Mouse (Mus musculus) splenic B cell, adult 2 months (primary cell): ENCODE measurements around the gene Tmed6.

Experiments
- DNase-seq: peaks from one replicate; pipeline ENCODE4 v3.0.0-alpha.2; 2011; ENCODE audit warnings: low read depth, low spot score
- H3K27me3 ChIP-seq: 2 replicates; pipeline ENCODE4 v1.6.1; 2012; ENCODE audit warnings: mild to moderate bottlenecking, low read length, moderate library complexity, mixed read lengths; ENCODE audit not compliant: control insufficient read depth, poor library complexity, insufficient read depth, severe bottlenecking
- H3K36me3 ChIP-seq: 2 replicates; pipeline ENCODE4 v1.6.1; 2012; ENCODE audit warnings: mild to moderate bottlenecking, low read length, moderate library complexity, mixed read lengths; ENCODE audit not compliant: control insufficient read depth, poor library complexity, insufficient read depth, severe bottlenecking

Tmed6 gene

DNA sequence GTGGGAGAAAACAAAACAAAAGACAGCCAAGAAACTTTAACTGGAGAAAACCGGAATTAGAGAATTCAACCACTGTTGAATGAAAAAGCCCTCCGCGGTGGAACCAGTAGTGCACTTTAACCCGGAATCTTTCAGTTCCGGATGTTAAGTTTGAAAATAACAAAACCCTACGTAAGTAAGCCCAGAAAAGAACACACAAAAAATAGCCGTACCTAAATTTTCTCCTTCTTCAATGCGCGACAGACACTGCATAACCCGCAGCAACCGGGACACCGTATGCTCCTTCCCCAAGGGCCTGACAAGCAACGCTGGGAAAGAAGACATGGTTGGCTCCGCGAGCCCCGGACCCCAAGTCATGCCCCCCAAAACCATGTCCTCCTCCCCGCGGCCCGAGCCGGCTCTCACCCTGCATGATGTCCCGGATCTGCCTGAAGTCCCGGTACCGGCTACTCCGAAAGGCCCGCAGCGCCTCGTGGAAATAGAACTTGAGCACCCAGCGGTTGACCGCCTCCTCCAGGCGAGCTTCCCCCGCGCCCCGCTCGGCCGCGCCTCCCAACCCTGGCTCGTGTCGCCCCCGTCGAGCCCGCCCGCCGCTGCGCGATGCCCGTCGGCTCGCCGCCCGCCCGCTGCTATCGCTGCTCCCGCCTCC lies 30.4 kb upstream of the Tmed6 start:
- Histone ChIP-seq H3K36me3 (peaks cover 1% of the 10 kb centered on the region; the same call in 1 of the 2 replicates), H3K27me3 (no peaks in the 10 kb centered on the region)
- peak; percentile 56 for DNase-seq

DNA sequence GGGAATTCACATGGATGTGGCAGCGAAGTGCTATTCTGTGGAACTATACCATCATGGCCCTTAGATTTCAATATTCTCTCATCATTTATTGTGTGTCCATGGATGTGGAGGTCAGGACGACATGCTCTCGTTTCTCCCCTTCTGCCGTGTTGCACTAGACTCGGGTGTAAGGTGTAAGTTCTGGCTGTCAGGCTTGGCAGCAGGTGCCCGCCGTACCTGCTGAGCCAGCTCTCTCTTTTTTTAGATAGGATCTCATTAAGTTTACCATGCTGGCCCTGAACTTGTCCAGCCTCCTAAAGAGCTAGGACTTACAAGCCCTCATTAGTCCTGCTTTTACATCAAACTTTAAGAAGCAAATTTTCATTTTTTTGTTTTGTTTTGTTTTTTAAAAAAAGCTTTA lies 25.1 kb upstream of the Tmed6 start:
- no peak for DNase-seq
- peaks cover 1% of the 10 kb centered on the region; the same call in 1 of the 2 replicates for H3K36me3 ChIP-seq
- no peaks in the 10 kb centered on the region for H3K27me3 ChIP-seq

DNA sequence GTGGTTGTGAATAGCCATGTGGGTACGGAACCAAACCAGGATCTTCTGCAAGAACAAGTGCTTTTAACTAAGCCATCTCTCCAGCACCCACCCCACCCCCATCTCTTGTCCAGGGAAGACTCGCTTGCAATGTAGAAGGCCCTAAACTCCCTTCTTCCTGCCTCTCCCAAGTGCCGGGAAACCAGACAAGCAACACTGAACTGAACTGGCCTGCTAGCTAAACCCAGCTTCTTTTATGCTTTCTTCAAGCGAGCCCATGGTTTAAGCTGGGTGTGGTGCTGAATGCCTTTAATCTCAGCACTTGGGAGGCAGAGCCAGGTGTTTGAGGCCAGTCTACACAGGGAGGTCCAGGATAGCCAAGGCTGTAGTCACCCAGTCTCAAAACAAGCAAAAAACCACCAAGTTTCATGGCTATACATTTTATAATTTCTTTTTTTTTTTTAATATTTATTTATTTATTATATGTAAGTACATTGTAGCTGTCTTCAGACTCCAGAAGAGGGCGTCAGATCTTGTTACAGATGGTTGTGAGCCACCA lies 23.2 kb upstream of the Tmed6 start:
- no peak for DNase-seq
- Histone ChIP-seq H3K27me3 (no peaks in the 10 kb centered on the region), H3K36me3 (peaks cover 1% of the 10 kb centered on the region; the same call in 1 of the 2 replicates)

DNA sequence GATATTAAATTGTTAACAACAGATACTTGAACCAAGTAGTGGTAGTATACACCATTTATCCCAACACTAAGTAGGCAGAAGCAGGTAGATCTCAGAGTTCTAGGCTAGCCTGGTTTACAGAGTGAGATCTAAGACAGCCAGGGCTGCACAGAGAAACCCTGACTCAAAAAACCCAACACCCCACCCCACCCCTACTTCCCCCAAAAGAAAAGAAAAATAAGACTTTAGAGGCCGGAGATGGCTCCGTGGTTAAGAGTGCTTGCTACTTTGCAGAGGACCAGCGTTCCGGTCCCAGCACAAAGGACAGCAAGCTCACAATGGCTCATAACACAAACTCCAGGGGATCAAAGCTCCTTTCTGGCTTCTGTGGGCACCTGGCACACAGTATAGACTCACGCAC lies 20.6 kb upstream of the Tmed6 start:
- no peak for DNase-seq
- no peaks in the 10 kb centered on the region for H3K27me3 ChIP-seq
- peaks cover 5% of the 10 kb centered on the region; the same call in 1 of the 2 replicates for H3K36me3 ChIP-seq

DNA sequence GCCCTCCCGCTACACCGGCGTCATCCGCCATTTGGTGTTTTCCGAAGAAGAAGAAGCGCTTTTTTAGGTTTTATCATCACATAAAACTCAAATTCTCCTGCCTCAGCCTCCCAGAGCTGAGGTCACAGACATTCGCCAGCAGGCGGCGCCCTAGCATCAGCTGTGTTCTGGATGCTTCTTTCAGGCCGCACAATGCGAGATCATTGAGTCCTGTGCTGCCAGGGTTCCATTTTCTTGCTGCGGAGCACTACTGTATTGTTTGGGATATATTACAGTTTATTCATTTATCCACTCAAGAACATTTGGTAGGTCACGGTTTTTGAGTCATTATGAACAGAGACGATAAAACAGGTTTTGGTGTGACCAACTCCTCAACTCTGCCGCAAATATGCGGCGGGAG lies 19.9 kb upstream of the Tmed6 start:
- peaks cover 7% of the 10 kb centered on the region; the same call in 1 of the 2 replicates for H3K36me3 ChIP-seq
- peak; percentile 48 for DNase-seq
- no peaks in the 10 kb centered on the region for H3K27me3 ChIP-seq

DNA sequence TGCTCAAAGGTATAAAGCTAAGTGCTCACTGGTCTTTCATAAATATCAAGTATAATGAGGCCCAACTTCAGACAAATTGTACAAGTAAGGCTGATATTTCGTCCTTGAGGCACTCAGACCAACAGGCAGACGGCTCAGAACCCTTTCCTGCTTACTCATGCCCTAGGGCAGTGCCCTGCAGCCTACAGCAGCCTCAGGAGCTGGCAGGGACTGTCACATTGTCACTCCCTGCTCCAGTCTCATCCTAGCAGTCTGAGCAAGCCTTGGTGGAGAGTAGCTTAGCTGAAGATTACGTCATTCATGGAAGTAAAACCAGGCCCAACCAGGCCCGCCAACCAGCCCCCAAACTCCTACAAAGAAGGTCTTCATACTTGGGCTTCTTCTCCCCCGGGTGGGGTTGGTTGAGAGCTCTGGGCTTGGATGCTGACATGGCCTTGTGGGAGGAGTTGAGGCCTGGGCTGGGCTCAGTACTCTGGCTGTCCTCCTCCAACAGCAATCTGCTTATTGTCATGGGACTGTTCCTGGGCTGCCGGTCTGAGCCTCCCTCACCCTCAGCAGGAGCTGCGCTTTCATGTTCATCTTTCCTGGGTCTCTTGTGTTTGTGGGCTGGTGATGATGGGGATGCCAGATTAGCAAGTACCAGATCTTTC lies 10.9 kb upstream of the Tmed6 start:
- Histone ChIP-seq H3K27me3 (no peaks in the 10 kb centered on the region), H3K36me3 (peaks cover 7% of the 10 kb centered on the region)
- DNase-seq, result no peak

DNA sequence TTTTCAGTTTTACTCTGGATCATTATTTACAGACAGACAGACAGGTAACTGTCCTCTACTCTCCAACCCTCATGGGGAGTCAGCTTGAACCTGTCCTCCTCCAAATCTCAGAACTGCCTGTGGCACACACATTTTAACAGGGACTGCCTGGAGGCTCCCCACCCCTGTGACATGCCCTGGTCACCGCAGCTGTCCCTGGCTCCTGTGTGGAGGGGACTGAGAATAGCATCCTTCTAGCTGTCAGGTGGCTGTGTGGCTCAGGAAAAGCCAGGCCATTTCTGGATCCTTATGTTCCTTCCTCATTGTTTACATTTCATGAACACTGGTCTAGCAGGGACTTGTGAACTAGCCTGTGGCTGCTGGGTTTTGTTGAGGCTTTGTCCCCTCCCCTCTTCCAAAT lies 8.7 kb upstream of the Tmed6 start:
- no peak for DNase-seq
- peaks cover 2% of the 10 kb centered on the region for H3K36me3 ChIP-seq
- no peaks in the 10 kb centered on the region for H3K27me3 ChIP-seq

DNA sequence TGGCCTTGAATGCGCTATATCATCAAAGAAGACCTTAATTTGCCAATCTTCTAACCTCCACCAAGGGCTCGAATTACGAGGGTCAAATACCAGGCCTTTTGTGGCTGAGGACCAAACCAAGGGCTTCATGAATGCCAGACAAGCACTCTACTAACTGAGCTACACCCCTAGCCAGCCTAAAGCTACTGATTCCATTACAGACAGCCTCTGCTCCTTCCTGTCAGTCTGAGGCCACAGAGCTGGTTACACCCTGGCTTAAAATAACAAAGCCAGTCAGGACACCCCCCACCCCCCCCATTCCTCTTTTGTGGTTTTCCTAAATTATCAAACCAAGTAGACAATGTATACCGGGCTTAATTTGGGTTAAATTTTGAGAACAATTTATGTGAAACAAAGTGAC lies 8.3 kb upstream of the Tmed6 start:
- no peak for DNase-seq
- Histone ChIP-seq H3K36me3 (peaks cover 1% of the 10 kb centered on the region), H3K27me3 (no peaks in the 10 kb centered on the region)

DNA sequence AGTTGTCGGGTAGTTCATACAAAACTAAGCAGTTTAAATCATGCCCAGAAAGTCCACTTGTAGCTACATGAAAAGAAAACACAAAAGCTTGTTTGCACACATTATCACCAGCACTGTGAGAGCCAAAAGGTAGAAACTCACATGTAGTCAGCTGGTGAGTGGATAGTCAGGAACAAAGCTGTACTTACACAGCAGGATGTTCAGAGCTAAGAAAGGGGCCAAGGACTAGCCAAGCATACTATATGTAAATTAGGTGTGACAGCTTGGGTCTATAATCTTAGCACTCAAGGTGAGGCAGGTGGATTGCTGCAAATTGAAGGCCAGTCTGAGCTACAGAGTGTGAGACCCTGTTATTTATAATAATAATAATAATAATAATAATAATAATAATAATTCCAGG lies 2.8 kb downstream of the Tmed6 start:
- DNase-seq, result peak; percentile 62
- Histone ChIP-seq H3K27me3 (no peaks in the 10 kb centered on the region), H3K36me3 (no peaks in the 10 kb centered on the region)

DNA sequence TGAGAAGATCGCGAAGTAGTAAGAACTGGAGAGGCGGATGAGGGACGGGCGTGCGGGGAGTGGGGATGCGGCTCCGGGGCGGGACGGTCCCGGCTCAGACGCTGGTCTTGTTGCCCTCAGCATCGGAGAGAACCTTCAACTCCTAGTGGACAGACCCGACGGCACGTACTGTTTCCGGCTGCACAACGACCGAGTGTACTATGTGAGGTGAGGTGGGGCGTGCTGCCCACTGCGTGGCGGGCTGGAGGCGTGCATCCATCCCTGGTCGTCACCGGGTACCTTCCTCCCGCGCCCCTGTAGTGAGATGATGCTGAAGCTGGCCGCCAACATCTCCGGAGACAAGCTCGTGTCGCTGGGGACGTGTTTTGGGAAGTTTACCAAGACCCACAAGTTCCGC lies 8.5 kb downstream of the Tmed6 start:
- Histone ChIP-seq H3K27me3 (no peaks in the 10 kb centered on the region), H3K36me3 (peaks cover 4% of the 10 kb centered on the region)
- DNase-seq, result no peak

DNA sequence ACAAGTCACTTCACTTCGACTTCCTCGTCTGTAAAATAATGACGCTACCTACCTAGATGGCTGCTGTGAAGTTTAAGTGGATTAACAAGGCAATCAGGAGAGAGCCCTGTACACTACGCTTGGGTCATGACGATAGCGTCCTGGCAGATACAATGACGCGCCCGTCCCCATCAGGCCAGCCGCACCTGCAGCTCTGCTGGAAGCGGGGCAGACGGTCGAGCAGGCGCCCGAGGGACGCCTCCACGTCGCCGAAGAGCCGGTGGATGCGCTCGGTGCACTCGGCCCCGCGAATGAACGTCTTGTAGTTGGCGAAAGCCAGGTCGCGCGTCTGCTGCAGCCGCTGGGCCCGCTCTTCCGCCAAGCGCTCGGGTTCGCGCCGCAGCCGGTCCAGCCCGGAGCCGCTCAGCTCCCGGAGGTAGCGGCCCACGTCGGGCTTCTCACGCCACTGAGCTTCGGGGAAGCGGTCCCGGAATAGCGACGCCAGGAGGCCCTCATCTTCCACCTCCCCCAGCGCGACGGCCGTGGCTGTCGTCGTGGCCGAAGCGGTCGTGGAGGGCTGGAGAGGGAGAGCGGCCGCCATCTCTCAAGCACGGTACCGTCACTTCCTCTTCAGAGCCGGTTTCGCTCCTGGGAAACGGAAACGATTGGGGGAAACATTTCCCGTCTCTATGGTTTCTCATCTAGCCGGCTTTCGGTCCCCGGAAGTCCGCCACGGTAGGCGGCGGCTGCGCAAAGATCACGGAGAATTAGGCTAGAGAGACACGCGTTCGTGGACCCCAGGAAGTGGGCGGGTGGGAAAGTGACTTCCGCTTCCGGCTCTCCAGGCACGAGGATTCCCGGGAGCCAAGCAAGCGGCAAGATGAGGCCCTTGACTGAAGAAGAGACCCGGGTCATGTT lies 9.1 kb downstream of the Tmed6 start, which contains the start of the genes Cog8 and Nip7:
Gene Cog8 (minus strand): TSS at position 614 of the 897 bp plus-strand sequence.
Gene Nip7 (plus strand): TSS at position 802 of the 897 bp plus-strand sequence.
- peaks cover 4% of the 10 kb centered on the region for H3K36me3 ChIP-seq
- H3K27me3 ChIP-seq, result no peaks in the 10 kb centered on the region
- peak; percentile 97 for DNase-seq

DNA sequence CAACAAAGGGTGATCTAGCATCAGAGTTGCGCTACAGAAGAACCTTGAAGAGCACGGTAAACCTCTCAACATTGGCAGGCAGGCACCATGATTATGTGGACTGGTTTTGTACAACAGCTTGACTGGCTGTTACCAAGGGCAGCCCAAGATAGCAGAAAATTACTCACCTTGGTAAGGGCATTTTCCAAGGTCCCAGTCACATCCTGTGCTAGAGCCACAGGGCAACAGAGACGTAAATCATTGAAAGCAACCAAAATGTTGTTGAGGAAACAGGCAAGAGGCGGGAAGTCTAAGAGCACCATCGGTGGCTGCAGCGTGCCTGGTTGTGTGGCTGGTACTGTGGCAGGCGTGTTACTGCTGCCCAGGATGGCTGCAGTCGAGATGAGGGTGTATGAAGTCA lies 13.4 kb downstream of the Tmed6 start:
- Histone ChIP-seq H3K36me3 (peaks cover 7% of the 10 kb centered on the region), H3K27me3 (no peaks in the 10 kb centered on the region)
- DNase-seq, result no peak

DNA sequence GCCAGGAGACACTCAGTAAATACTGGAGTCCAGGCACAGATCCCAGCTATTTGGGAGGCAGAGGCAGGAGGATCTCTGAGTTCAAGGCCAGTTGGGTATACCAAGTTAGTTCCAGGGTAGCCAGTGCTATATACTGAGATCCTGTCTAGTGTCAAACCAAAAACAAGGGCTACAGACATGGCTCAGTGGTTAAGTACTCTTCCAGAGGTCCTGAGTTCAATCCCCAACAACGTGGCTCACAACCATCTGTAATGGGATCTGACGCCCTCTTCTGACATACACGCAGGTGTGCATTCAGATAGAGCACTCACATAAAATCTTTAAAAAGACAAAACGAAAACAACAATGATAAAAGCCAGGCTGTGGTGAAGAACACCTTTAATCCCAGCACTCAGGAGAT lies 16.0 kb downstream of the Tmed6 start:
- Histone ChIP-seq H3K27me3 (no peaks in the 10 kb centered on the region), H3K36me3 (peaks cover 16% of the 10 kb centered on the region)
- DNase-seq, result no peak

DNA sequence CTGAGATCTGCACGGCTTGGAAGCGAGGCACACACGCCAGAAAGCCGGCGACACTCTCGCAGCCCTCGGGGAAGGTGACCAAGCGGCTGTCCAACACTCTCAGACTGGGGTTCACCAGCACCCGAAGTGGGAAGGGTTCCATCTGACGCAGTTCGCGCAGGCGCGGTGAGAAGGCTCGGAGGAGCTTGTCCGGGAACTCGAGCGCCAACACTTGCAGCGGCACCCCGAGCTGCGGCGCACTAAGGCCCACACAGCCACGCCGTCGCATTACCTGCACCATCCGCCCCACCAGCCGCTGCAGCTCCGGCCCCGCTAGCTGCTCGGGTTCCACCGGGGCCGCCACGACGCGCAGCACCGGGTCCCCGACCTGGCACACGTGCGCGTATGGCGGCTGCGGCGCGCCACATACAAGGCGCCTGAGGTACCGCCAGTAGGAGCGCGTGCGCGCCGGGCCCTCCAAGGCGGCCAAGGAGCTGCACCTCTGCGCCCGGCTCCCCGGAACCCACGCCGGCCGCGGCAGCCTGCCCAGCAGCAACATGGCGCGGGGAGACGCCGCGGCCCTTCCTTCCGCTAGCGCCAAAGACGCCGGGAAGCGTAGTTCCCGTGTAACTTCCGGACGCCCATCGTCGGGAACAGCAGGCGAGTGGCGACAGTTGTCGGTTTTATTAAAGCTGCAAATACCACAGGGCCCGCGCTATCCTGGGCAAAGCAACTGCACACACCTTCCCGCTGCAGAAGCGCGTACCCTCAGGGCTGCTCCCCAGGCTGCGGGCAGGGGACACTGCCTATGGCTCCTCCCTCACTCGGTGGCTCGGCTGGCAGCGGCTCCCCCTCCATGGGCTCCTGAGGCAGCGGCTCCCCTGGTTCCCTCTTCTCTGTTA lies 17.1 kb downstream of the Tmed6 start, which contains the start of gene Pdf:
Gene Pdf (minus strand): TSS at position 554 of the 881 bp plus-strand sequence.
- Histone ChIP-seq H3K36me3 (peaks cover 18% of the 10 kb centered on the region), H3K27me3 (no peaks in the 10 kb centered on the region)
- DNase-seq, result peak; percentile 79
